Comparison of ENCODE assay signal across 8 mouse cellular contexts in genomic region chr5:146299520-146299870, GRCm38 (mm10).
DNase-seq lines count a peak whose midpoint lies in the region; ATAC-seq and TF ChIP-seq lines count a peak whose summit lies in the region.

No protein-coding gene starts in this region.

- H3K27ac ChIP-seq in CH12.LX (ENCODE audit: insufficient read depth, low read depth), result peak overlapping the region; percentile 29; the same call in 1 of the 2 replicates
- H3K27ac ChIP-seq in forebrain, embryonic 15.5 days (replicated peaks), result no peak overlapping the region

- H3K4me1 ChIP-seq in CH12.LX (ENCODE audit: control insufficient read depth in 1 of 2, insufficient read depth in 2 of 2), result peaks cover 13 to 35% of the 10 kb centered on the region in 2 experiments
- H3K4me1 ChIP-seq in forebrain, embryonic 15.5 days, result no peaks in the 10 kb centered on the region

- DNase-seq in left cerebral cortex, postnatal 14 days (ENCODE audit: low spot score in 2 of 2), result peak; percentile 37 to 68
- no peak for DNase-seq in left cerebral cortex, adult 8-10 months (ENCODE audit: low spot score in 2 of 2)
- DNase-seq in CH12.LX (ENCODE audit: extremely low read depth), result peak; percentile 48
- DNase-seq in adrenal gland, postnatal 10 days, result peak; percentile 72
- peak; percentile 89 for DNase-seq in kidney, adult 9 months
- DNase-seq in spleen, postnatal 36 days (ENCODE audit: low spot score in 2 of 2), result peak; percentile 71 to 77
- no peak for DNase-seq in T-cell, adult 2 months (ENCODE audit: low spot score)

- intact Hi-C loops in left cerebral cortex, postnatal 14 days (cut with DNase I), result no loop called here

- TF ChIP-seq RAD21 in CH12.LX (IDR thresholded peaks at IDR 0.05; ENCODE audit: low read depth, low read length), result no peak

- H3K9ac ChIP-seq in CH12.LX (ENCODE audit: insufficient read depth, low read depth), result no peak overlapping the region
- no peak overlapping the region for H3K9ac ChIP-seq in forebrain, embryonic 15.5 days (replicated peaks)

- 84% methylated on average over 8 of the region's 8 CpGs for WGBS in forebrain, embryonic 15.5 days

- no peaks in the 10 kb centered on the region for H3K27me3 ChIP-seq in CH12.LX (replicated peaks)
- H3K27me3 ChIP-seq in forebrain, embryonic 15.5 days, result no peaks in the 10 kb centered on the region

- TF ChIP-seq POLR2A in CH12.LX (IDR thresholded peaks at IDR 0.05; ENCODE audit: low read depth, low read length), result no peak

- H3K4me2 ChIP-seq in CH12.LX (ENCODE audit: insufficient read depth, low read depth, poor library complexity, severe bottlenecking), result no peak overlapping the region
- H3K4me2 ChIP-seq in forebrain, embryonic 15.5 days (replicated peaks), result no peak overlapping the region

- in situ Hi-C loops in CH12.LX (cut with MboI; ENCODE audit: low pct_ligation_motif_present, low pct_unique_long_range_greater_than_20kb, low sequenced_read_pairs), result no loop called here

- no peaks in the 10 kb centered on the region for H3K79me2 ChIP-seq in CH12.LX (replicated peaks; ENCODE audit: control insufficient read depth, extremely low read depth, insufficient read depth, poor library complexity, severe bottlenecking)

- H3K9me3 ChIP-seq in CH12.LX (replicated peaks; ENCODE audit: low read length), result no peaks in the 10 kb centered on the region
- H3K9me3 ChIP-seq in forebrain, embryonic 15.5 days, result no peaks in the 10 kb centered on the region

- H3K4me3 ChIP-seq in CH12.LX (replicated peaks in 1 of 3; ENCODE audit: low read depth in 2 of 3, low read length in 2 of 3, poor library complexity in 1 of 3), result no peak overlapping the region
- H3K4me3 ChIP-seq in forebrain, embryonic 15.5 days, result no peak overlapping the region

- peaks cover 30 to 81% of the 10 kb centered on the region in 2 experiments for H3K36me3 ChIP-seq in CH12.LX (replicated peaks in 1 of 2; ENCODE audit: control insufficient read depth in 1 of 2, insufficient read depth in 1 of 2, low read length in 1 of 2)
- peaks cover 57% of the 10 kb centered on the region for H3K36me3 ChIP-seq in forebrain, embryonic 15.5 days

- no peak for ATAC-seq in forebrain, embryonic 15.5 days (replicated peaks)

- TF ChIP-seq EP300 in CH12.LX (IDR thresholded peaks at IDR 0.05; ENCODE audit: low read length), result 0 out of 2 replicates have a peak, but pooled peaks have one; percentile 22

- dilution Hi-C loops in CH12.LX (cut with MboI; ENCODE audit: extremely low pct_ligation_motif_present, extremely low pct_unique_long_range_greater_than_20kb, low sequenced_read_pairs), result no loop called here

- no peak for TF ChIP-seq CTCF in CH12.LX (conservative IDR thresholded peaks at IDR 0.05 in 1 of 2, IDR thresholded peaks at IDR 0.05 in 1 of 2; ENCODE audit: low read depth in 2 of 2, low read length in 2 of 2)

TF ChIP-seq in CH12.LX, 34 proteins besides CTCF, POLR2A, EP300 and RAD21:
- no peak for TF ChIP-seq TBP (conservative IDR thresholded peaks at IDR 0.05; ENCODE audit: low read depth, low read length)
- no peak for TF ChIP-seq NRF1 (IDR thresholded peaks at IDR 0.05; ENCODE audit: low read depth, low read length)
- TF ChIP-seq UBTF (IDR thresholded peaks at IDR 0.05; ENCODE audit: low read depth, low read length), result no peak
- no peak for TF ChIP-seq BHLHE40 (IDR thresholded peaks at IDR 0.05; ENCODE audit: low read depth, low read length)
- no peak for TF ChIP-seq ZNF384 (IDR thresholded peaks at IDR 0.05; ENCODE audit: low read depth, low read length)
- TF ChIP-seq MAZ (IDR thresholded peaks at IDR 0.05; ENCODE audit: low read depth, low read length), result no peak
- no peak for TF ChIP-seq MEF2A (IDR thresholded peaks at IDR 0.05; ENCODE audit: borderline replicate concordance, low read depth, low read length)
- no peak for TF ChIP-seq RCOR1 (conservative IDR thresholded peaks at IDR 0.05; ENCODE audit: low read depth, low read length)
- no peak for TF ChIP-seq CHD2 (IDR thresholded peaks at IDR 0.05; ENCODE audit: low read length)
- TF ChIP-seq HCFC1 (IDR thresholded peaks at IDR 0.05; ENCODE audit: low read depth, low read length), result no peak
- no peak for TF ChIP-seq USF2 (conservative IDR thresholded peaks at IDR 0.05; ENCODE audit: low read depth, low read length)
- TF ChIP-seq TCF12 (IDR thresholded peaks at IDR 0.05; ENCODE audit: low read depth, low read length), result 0 out of 2 replicates have a peak, but pooled peaks have one; percentile 11
- TF ChIP-seq IRF4 (IDR thresholded peaks at IDR 0.05; ENCODE audit: low read depth, low read length), result peak; percentile 80
- no peak for TF ChIP-seq SIN3A (IDR thresholded peaks at IDR 0.05; ENCODE audit: low read length)
- no peak for TF ChIP-seq MAX (IDR thresholded peaks at IDR 0.05; ENCODE audit: low read length)
- no peak for TF ChIP-seq MAFK (IDR thresholded peaks at IDR 0.05; ENCODE audit: insufficient replicate concordance, low read length)
- TF ChIP-seq E2F4 (IDR thresholded peaks at IDR 0.05; ENCODE audit: insufficient replicate concordance, low read depth, low read length), result no peak
- TF ChIP-seq MYC (IDR thresholded peaks at IDR 0.05; ENCODE audit: low read depth, low read length), result no peak

Comparison
In these comparisons a context has a peak if more than half of its experiments do, and no peak if none do; other contexts are left out.
1. DNase-seq: peak in left cerebral cortex, postnatal 14 days (2 of 2), CH12.LX (single experiment), adrenal gland, postnatal 10 days (single experiment), kidney, adult 9 months (single experiment) and spleen, postnatal 36 days (2 of 2); none in left cerebral cortex, adult 8-10 months (0 of 2) and T-cell, adult 2 months (single experiment).